Mouse (Mus musculus) cerebellum, adult 11-12 months (tissue): ENCODE data around the gene Stx4a.
A peak's percentile ranks its signal among the peaks of the same experiment; 100 is the strongest.
"Not testable (repeated sequence)": the region's sequence is repeated elsewhere in the genome, so short reads cannot be mapped to it uniquely, and the experiment has no call there.

ENCODE experiments used
- DNase-seq: peaks from one replicate; pipeline ENCODE4 v3.0.0; 2022

The Stx4a gene

DNA sequence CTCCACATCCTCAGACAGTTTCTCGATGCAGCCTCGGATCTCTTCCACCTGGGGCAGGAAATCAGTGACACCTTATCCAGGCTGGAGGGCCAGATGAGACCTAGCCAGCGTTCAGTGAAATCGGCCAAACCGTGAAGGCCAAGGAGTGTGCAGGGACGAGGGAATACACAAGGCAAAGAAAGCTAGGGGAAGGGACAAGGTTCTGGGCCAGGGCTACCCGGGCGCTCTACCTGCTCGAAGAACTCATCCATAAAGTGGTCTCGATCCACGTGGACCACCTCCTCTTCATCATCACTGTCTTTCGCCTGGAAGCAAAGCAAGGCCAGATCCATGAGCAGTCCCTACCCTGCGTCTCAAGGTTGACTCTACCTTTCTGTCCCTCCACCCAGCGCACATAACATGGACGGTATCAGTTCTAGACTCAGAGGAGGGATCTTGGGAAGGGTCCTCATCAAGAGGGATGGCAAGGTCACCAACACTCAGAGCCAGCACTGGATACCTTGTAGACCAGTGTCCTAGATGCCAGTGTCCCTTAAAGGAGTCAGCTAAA, 8.9 kb upstream of the Stx4a start:
- DNase-seq = peak; percentile 34

DNA sequence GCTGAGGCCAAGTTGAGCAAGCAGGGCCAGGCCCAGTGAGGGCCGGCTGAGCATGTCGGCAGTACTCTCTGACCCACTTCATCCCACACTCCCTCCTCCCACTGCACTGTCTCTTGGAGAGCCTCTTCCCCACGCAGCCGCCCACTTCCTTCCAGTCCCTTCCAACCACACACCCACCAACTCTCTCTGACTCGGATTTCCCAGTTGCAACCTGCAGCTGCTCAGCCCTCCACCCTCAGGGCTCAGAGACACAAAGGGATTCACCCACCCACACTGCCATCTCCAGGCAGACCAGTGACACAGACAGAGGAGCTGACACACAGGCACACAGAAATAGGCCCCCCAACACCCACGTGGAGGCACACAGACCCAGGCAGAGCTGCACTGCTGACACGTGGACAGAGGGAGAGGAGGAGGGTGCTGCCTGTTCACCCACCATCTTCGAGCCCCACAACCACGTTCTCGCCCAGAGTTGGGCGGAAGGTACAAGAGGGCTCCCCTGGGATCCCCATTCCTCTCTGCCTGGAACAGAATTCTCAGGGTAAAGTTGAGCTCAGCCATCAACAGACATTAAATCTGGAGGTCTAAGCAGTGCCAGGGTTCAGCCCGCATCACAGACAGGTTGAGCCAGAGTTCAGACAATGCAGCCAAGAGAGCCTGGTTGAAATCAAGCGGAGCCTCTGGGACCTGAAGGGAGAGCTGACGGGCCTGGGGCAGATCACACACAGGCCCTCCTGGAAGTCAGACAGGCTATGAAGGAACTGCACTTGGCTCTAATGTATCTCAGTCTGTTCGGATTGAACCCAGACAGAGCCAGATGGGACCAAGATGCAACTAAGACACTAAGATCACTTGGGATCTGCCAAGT, 7.9 kb upstream of the Stx4a start:
- DNase-seq = peak; percentile 70

DNA sequence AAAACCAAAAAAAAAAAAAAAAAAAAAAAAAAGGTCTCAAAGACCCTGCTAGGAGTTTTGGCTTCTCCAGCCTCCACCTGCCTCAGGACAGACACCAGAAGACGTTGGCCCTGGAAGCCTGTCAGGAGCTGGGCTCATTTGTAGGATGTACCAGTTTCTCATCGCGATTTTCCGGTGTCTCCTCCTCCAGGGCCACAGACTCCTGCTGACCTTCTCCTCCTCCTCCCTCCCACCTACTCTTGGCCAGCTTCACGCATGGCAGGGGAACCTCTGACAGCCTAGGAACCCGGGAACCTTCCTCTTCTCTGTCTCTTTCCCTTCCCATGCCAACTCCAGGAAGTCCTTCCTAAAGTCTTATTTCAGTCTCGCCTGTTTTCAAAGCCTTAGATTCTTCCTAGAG, 7.0 kb upstream of the Stx4a start:
- DNase-seq = peak; percentile 51

DNA sequence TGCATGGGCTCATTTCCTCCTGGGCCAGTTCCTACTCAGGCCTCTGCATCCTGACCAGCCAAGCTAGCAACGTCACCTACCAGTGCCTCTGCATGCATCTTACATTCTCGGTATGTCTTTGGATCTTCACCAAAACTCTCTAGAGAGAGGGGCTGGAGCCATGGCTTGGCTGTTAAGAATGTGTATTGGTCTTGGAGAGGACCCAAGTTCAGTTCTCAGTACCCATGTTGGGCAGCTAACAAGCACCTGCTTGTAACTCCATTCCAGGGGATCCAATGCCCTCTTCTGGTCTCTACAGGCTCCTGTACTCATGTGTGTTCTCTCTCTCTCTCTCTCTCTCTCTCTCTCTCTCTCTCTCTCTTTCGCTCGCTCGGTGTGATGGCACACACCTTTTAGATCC, 6.3 kb upstream of the Stx4a start:
- DNase-seq = peak; percentile 46

DNA sequence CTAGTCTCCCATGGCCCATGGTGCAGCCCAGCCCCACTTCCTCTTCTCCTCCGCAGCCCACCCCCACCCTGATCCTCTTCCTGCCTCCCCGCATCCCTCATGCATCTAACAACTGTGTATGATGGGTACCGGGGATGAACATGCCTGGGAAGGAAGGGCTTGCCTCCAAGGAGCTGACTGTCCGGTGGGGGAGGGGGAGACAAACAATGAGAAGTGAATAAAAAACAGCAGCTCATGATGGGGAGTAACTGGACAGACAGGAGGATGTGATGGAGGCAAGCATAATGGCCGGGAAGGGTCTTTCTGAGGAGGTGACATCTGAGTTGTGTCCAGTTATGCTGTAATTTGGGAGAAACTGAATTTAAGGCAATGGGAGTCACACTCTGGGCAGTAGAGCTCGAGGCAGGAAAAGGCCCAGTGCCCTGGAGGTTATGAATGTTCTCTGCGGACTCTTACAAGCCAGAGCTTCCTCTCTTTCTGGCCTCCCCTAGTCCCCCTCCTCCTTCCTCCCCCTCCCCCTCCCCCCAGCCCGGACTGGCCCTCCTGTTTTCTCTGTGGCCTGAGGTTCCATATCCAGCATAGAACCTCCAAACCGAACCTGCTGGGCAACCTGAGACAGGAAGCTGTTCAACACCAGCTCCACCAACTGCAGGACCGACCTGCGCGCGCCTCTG, 3.1 kb upstream of the Stx4a start:
- DNase-seq = no peak

DNA sequence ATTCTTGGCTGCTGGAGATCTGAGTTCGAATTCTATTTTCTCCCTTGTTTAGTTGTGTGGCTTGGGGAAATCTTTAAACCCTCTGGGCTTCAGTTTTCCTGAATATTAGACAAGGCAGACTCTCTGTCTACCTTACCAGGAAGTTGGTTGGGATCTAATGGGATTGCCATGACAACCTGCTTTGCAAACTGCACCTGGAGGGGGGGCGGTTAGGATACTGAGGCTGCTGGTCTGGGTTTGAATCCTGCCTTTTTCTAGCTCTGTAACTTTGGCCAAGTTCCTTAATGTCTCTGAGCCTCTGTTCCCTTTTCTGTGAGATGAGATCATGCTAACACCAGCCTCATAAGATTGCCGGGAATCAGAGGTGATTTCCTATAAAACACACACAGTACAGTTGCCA, 1.6 kb upstream of the Stx4a start:
- DNase-seq = no peak

DNA sequence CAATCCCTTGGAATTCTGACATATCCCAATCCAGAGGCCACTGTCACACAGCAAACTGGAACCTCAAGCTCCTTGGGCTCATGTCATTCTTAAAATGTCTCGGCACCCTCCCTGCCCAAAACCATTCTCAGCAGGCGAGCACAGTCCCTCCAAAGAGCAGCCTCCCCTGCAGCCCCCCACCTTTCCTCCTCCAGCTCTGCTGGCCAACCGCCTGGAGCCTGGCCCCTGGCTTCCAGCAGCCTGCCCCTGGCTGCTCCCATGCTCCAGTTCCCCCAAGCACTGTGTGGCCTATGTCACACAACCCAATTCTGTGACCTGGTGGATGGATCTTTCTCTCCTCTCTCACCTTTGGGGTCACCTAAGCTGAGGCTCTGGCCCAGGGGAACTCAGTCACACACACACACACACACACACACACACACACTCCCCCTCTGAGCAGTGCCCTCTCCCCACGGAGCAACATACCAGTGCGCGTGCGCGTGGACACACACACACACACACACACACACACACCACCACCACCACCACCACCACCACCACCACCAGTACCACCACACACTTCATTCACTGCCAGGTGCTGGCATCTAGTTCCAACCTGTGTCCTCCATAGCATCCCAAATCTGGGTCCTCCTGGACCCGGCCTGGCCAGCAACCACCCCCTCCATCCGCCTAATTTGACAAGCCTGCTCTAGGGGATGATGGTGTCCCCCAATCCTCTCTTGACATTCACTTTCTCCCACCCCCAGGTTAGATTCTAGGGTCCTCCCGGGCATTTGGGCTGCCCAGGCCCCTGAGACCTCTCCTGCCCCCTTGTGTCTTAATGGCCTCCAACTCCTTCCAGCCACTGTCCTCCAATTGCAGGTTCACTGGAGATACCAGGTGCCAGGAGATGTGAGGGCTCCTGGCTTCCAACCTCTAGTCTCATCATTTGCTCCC, 590 bp upstream of the Stx4a start:
- peak; percentile 75 for DNase-seq

DNA sequence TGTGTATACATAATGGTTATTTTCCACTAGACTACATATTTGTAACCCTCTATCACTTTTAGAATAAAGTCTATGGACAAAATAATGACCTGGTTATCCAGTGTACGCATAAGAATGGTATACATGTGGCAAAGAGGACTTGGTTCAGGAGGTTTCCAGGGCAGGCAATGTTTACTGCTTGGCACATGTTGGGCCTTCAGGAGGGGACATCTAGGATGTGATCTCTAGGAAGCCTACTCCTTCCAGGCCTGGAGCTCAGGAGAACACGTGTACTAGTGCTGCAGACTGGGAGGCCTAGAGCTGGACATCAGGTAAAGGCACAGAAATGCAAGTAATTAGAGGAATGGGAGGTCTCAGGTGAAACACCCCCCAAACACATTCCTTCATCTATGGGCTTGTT, 11.5 kb downstream of the Stx4a start:
- no peak for DNase-seq

DNA sequence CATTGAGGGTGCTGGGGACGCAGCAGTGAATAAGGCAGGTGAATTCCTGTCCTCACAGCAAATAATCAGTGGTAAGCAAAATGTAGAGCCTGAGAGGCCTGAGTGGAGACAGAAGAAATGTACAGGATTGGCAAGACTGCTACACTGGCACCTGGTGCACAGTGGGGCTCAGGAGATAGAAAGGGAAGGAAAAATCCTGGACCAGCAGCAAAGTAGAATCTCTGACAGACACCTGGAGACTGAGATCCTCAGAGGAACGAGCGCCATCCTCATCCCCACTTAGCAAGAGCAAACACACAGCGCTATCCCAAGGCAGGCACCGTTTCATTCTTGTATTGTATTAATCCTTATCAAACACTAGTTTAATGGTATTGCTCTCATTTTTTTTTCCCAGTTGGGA, 13.4 kb downstream of the Stx4a start:
- peak; percentile 64 for DNase-seq

DNA sequence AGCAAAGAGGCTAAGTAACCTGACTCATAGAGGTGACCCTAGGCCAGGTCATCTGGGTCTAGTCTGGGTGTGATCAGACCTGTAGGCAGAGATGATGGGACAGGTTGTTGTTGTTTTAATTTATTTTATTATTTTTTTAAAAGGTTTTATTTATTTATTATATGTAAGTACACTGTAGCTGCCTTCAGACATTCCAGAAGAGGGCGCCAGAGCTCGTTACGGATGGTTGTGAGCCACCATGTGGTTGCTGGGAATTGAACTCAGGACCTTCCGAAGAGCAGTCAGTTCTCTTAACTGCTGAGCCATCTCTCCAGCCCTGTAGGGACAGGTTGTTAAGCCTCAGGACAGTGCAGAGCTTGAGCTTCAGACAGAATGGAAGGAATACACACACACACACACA, 13.8 kb downstream of the Stx4a start:
- not testable (repeated sequence) for DNase-seq

DNA sequence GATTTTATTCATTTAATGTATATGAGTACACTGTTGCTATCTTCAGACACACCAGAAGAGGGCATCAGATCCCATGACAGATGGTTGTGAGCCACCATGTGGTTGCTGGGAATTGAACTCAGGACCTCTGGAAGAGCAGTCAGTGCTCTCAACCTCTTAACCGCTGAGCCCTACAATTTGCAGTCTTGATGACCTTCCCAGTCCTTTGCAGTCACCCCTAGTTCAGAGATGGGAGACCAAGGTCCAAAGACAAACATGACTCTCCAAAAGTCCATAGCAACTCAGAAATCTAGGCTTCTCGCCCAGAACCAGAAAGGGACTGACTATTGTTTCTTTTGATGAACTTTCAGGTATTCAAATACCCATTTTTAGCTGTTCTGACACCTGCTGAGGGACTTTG, 15.9 kb downstream of the Stx4a start:
- DNase-seq = not testable (repeated sequence)

DNA sequence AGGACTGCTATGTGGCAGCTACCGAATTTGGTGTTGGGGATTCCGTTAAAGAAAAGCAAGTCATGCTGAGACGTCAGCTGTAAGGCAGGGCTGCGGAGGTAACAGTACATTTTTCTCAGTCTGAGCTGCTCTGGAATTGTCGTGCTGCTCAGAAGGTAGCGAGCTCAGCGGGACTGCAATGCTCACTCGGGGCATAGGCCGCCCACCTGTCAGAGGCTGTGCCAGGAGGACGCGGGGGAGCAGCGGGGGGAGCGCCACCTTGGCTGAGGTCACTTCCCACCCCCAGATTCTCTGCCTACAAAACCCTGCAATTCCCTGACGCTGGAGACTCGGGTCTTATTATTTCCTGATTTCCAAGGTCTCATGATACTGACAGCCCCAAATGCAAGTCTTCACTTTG, 16.8 kb downstream of the Stx4a start:
- DNase-seq = peak; percentile 87

DNA sequence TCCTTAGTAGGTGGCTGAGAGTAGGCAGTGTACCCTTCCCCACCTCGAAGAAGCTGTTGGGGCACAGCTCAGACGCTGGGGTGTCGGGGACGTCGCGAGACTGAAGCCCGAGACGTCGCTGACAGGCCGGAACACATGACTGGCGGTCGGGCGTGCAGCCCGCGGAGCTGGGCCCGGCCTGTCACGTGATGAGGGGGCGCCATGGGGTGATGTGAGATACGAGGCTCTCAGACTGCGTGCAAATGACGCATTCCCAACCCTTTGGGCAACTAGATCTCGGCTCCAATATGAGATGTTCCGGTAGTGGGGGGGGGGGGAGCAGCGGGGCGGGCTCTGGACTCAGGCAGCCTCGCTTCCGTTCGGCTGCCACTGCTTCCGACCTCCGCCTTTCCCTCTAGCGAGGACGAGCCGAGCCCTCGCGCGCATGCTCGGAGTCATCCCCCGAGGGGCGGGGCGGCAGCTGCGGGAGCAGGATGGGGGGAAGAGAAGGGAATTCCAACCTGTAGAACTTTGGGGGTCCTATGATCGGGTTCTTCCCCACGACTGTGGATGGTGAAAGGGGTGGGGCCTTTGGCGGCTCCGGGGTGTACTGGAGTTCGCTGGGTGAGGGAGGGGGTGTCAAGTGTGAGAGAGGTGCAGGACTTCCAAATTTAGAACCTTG, 17.4 kb downstream of the Stx4a start:
- peak; percentile 96 for DNase-seq

DNA sequence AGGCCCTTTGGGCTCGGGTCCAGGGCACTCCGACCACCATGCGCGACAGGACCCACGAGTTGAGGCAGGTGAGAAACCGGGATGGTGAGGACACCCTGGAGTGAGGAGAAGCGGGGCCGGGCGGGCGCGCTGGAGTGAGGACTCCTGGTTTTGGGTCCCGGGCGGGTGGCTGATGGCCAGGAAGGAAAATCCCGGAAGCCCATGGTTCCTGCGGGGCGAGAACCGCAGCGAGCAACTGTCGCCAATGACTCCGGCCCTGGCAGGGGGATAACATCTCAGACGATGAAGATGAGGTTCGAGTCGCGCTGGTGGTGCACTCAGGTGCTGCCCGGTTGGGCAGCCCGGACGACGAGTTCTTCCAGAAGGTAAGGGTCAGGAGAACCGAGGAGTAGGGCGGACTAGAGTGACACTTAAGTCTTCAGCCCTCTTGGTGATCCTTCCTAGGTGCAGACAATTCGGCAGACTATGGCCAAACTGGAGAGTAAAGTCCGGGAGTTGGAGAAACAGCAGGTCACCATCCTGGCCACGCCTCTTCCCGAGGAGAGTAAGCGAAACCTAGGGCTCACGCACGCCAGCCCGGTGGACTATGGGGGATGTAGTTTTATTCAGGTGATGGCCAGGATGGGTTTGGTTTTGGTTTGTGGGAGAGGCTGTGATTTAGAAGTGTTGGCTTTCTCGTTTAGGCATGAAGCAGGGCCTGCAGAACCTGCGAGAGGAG, 18.1 kb downstream of the Stx4a start:
- peak; percentile 87 for DNase-seq

DNA sequence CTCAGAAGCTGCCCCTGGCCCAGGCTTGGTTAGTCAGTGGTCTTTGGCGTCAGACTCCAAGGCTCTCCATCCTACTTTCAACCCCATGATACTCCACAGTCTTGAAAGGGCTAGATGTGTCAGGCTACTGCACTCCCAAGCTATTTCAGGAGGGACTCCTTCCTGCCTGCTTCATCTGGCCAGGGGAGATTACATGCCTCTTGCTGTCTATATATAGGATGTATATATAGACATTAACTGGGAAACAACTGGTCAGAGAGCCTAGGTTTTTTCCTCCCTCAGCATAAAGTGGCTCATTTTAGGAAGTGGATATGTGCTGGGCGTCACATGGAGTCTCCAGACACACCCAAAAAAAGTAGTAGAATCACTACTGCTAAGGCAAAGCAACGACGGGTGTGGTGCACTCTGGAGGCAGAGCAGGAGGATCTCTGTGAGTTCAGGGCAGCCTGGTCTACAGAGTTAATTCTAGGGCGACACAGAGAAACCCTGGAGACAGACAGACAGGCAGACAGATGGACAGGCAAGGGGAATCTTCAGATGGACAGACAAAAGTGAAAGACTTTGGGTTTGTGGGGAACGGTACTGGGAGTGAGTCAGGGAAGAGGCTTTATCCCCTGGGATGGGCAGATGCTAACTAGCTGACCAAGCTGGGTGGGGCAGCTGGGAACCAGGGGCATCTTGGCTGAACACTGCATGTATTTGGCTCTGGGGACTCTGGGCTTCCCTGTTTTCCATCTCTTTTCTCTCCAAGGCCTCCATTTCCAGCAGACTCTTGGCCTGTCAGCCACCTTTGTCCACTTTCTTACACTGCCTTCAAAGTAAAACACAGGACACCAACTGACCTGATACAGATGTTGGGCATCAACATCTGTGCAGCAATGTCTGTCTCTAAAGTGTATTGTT, 26.1 kb downstream of the Stx4a start:
- no peak for DNase-seq

DNA sequence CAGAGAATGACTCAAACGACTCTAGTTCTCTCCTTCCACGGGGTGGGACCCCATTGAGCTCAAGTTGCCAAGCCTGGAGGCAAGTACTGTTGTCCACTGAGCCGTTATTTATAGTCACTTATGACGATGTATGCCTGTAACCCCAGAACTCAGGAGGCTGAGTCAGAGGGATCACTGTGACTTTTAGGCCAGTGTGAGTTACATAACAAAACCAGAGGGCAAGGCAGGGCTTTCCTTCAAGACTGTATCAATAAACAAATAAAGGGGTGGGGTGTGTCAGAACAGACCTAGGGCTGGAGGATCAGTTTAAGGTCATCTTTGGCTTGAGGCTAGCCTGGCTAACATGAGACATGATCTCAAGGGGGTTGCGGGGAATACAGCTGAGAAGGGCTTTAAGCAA, 26.8 kb downstream of the Stx4a start:
- no peak for DNase-seq

DNA sequence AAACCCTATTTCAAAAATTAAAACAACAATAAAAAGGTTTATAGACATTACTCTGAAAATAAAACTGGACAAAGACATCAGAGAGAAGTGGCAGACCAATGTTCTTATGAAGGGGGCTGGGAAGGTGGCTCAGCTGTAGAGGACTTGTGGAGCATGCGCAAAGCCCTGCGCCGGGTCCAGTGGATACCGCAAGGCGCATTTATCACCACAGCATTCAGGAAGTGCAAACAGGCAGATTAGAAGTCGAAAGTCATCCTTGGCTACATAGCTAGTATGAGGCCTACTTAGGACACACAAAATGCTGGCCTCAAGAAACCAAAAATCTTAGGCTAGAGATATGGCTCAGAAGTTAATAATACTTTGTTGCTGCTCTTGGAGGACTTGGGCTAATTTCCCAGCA, 34.2 kb downstream of the Stx4a start:
- DNase-seq = no peak

DNA sequence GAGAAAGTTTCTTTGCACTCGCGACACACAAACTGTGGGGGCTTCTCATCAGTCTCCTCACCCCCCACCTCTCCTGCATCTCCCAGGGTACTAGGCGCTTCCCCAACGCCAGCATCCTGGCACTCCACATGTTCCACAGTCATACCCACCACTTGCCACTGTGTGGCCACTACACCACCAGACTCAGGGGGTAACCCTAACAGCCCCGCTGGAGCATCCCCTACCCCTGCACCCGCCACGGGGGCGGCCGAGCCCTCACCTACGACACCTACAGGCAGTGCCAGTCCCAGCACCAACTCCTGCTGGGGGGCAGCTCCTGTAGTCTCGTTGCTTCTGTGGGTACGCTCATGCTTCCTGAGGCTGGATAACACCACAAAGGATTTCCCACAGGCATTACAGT, 42.3 kb downstream of the Stx4a start:
- DNase-seq = no peak

DNA sequence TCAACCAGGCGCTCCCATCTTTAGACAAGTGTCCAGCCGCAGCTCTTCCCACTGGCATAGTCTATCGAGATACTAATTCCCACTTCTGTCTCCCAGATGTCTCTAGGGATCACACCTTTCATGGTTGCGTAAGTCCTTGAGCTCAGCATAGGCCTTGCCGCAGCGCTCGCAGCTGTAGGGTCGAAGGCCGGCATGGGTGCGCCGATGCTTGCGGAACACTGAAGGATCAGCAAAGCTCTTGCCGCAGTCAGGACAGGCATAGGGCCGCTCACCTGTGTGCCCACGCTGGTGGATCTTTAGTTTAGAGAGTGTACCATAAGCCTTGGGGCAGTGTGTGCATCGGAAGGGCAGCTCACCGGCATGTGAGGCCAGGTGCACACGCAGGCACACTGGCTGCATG, 43.5 kb downstream of the Stx4a start:
- DNase-seq = no peak

DNA sequence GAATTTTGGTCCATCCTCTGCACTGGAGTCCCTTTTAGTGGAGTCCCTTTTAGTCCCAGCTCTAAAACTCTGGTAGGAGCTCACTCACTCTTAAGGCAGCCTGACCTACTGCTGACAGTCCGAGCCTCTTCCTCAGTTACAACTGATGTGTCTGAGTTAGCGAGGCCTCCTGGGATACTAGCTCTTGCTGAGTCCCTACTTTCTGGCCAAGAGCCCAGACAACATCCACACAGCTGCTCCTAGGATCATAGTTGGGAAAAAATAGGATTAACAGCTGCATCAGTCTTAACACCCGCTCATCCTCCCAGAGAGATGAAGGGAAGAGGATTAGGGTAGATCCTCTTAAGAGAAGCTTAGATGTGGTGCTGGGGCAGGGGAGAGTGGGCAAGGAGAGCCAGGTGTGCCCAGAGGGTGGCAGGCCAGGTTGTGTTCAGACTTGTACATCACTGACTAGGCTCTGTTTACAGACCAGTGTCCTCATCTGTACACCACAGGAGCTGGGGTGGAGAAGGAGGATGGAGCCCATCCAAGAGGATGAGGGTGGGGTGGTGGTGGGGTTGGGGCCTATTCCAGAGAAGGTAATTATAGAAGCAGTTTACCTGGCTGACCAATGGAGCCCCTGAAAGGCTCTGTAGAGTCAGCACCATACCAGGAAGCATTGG, 45.2 kb downstream of the Stx4a start:
- no peak for DNase-seq
